Mouse (Mus musculus): ENCODE data around the gene Gm26965.

DNA sequence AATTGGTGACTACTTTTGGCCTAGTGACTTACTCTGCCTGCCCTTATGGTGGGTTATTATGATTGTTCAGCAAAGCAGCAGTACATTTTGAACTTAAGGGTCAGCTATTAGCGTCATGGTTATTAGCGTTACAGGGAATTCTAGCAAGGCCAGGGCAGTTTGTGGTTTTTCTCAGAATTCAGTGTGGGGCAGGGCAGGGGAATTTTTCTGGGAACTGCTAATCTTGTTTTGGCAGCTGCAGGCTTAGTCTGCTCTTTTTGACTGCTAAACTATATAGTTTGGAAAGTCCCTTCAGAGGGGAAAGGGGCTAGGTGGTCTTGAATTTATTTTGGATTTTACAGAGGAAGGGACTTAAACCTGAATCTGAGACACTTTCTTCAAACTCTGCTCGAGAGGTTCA is 56.7 kb downstream of the Gm26965 start:
- TF ChIP-seq POLR2A (IDR thresholded peaks at IDR 0.05; ENCODE audit: extremely low read depth, insufficient read depth, low read length) (no peak), CTCF (IDR thresholded peaks at IDR 0.05; ENCODE audit: low read depth, low read length) (no peak)

All from liver, adult 2 months (tissue).